In genomic region chr10:13982271-13982670, GRCm38 (mm10) we compare ENCODE assay signal across 8 mouse cellular contexts. TPM values are rescaled to one million over a fixed set of nuclear protein-coding genes. Genes with fewer than 3 reads are reported as not detected.
DNase-seq lines count a peak whose midpoint lies in the region; ATAC-seq and TF ChIP-seq lines count a peak whose summit lies in the region.

No protein-coding gene starts in this region.

- no peak for ATAC-seq in heart, embryonic 12.5 days (ENCODE audit: insufficient number of reproducible peaks, low FRiP score)
- peak; percentile 25 for ATAC-seq in CD4-positive, CD25-positive, alpha-beta regulatory T cell, adult 4 months
- no peak for ATAC-seq in heart, postnatal 0 days (ENCODE audit: insufficient read depth, low read depth)
- no peak for ATAC-seq in liver, postnatal 0 days

- H3K27me3 ChIP-seq in heart, embryonic 12.5 days (replicated peaks) = no peaks in the 10 kb centered on the region
- H3K27me3 ChIP-seq in heart, postnatal 0 days (ENCODE audit: control insufficient read depth, insufficient read depth, low read length) = no peaks in the 10 kb centered on the region
- H3K27me3 ChIP-seq in liver, postnatal 0 days (ENCODE audit: insufficient read depth, low read length) = no peaks in the 10 kb centered on the region

- no peak for TF ChIP-seq EP300 in heart, postnatal 0 days (IDR thresholded peaks at IDR 0.05; ENCODE audit: low read depth)
- TF ChIP-seq EP300 in liver, postnatal 0 days (IDR thresholded peaks at IDR 0.05; ENCODE audit: low read depth) = no peak

- H3K4me2 ChIP-seq in heart, embryonic 12.5 days = peak overlapping the region; percentile 91
- H3K4me2 ChIP-seq in heart, postnatal 0 days (ENCODE audit: low read depth, low read length) = peak overlapping the region; percentile 66
- H3K4me2 ChIP-seq in liver, postnatal 0 days (ENCODE audit: low read depth, low read length) = peak overlapping the region; percentile 74

- H3K27ac ChIP-seq in heart, embryonic 12.5 days (ENCODE audit: poor library complexity, severe bottlenecking) = no peak overlapping the region
- H3K27ac ChIP-seq in heart, postnatal 0 days (ENCODE audit: low read depth) = peak overlapping the region; percentile 97
- peak overlapping the region; percentile 96 for H3K27ac ChIP-seq in liver, postnatal 0 days (ENCODE audit: low read depth)

- no peaks in the 10 kb centered on the region for H3K36me3 ChIP-seq in heart, embryonic 12.5 days
- H3K36me3 ChIP-seq in heart, postnatal 0 days (replicated peaks; ENCODE audit: control insufficient read depth, insufficient read depth, low read length) = no peaks in the 10 kb centered on the region
- no peaks in the 10 kb centered on the region for H3K36me3 ChIP-seq in liver, postnatal 0 days (replicated peaks; ENCODE audit: insufficient read depth, low read length)

- no peak for DNase-seq in heart, adult 9 months (ENCODE audit: low spot score in 2 of 2)
- no peak for DNase-seq in heart, postnatal 0 days (ENCODE audit: low spot score)
- DNase-seq in liver, postnatal 0 days = no peak
- no peak for DNase-seq in testis, postnatal 14 days (ENCODE audit: low spot score)
- DNase-seq in cerebellum, postnatal 10 days = no peak
- no peak for DNase-seq in layer of hippocampus, postnatal 14 days (ENCODE audit: low spot score in 2 of 2)

- no peak for TF ChIP-seq CTCF in heart, postnatal 0 days (IDR thresholded peaks at IDR 0.05; ENCODE audit: low read depth)
- TF ChIP-seq CTCF in liver, postnatal 0 days (IDR thresholded peaks at IDR 0.05; ENCODE audit: low read depth) = no peak

- 55% methylated on average over 6 of the region's 6 CpGs for WGBS in heart, embryonic 12.5 days
- 55% methylated on average over 6 of the region's 6 CpGs for WGBS in heart, postnatal 0 days
- 42% methylated on average over 6 of the region's 6 CpGs for WGBS in liver, postnatal 0 days (ENCODE audit: insufficient replicate concordance)

- H3K4me1 ChIP-seq in heart, embryonic 12.5 days (replicated peaks) = peaks cover 31% of the 10 kb centered on the region
- H3K4me1 ChIP-seq in heart, postnatal 0 days (ENCODE audit: control insufficient read depth, insufficient read depth) = peaks cover 16% of the 10 kb centered on the region
- H3K4me1 ChIP-seq in liver, postnatal 0 days (ENCODE audit: insufficient read depth) = peaks cover 13% of the 10 kb centered on the region

- H3K9ac ChIP-seq in heart, embryonic 12.5 days = no peak overlapping the region
- peak overlapping the region; percentile 71; the same call in 1 of the 2 replicates for H3K9ac ChIP-seq in heart, postnatal 0 days (replicated peaks; ENCODE audit: low read depth, low read length)
- peak overlapping the region; percentile 52; the same call in 1 of the 2 replicates for H3K9ac ChIP-seq in liver, postnatal 0 days (replicated peaks)

- peak overlapping the region; percentile 58 for H3K4me3 ChIP-seq in heart, embryonic 12.5 days
- H3K4me3 ChIP-seq in heart, postnatal 0 days (ENCODE audit: low read depth, low read length) = peak overlapping the region; percentile 58
- peak overlapping the region; percentile 58 for H3K4me3 ChIP-seq in liver, postnatal 0 days (ENCODE audit: low read depth, low read length)

- H3K9me3 ChIP-seq in heart, embryonic 12.5 days (replicated peaks) = no peaks in the 10 kb centered on the region
- H3K9me3 ChIP-seq in heart, postnatal 0 days (replicated peaks; ENCODE audit: control insufficient read depth, low read length) = no peaks in the 10 kb centered on the region
- no peaks in the 10 kb centered on the region for H3K9me3 ChIP-seq in liver, postnatal 0 days (ENCODE audit: low read length)

RNA-seq across cellular contexts. Expression of gene Hivep2, which starts 16.4 kb away (rescaled TPM):
- 5.3 and 5.8 TPM in 2 replicates for polyA plus RNA-seq in heart, embryonic 12.5 days (2016; fragmentation: Nextera tagmentation; extraction: Ambion mirVana)
- 10 to 100 TPM; 20.2 to 20.7 TPM for polyA plus RNA-seq in CD4-positive, CD25-positive, alpha-beta regulatory T cell, adult 4 months (2017; shearing (Covaris generic))
- total RNA-seq in heart, postnatal 0 days (2014; rRNA removed; ENCODE audit: low replicate concordance) = 11.6 and 11.9 TPM in 2 replicates
- 3.7 and 3.8 TPM in 2 replicates for polyA plus RNA-seq in heart, postnatal 0 days (2015; fragmentation: Nextera tagmentation; extraction: Ambion mirVana)
- polyA plus RNA-seq in liver, postnatal 0 days (2015; fragmentation: Nextera tagmentation; extraction: Ambion mirVana) = 0.62 and 0.82 TPM in 2 replicates
- 100 to 1,000 TPM; 216 to 243 TPM for total RNA-seq in layer of hippocampus, postnatal 14 days (2021)
